Mouse (Mus musculus) hindbrain, postnatal 0 days (tissue): ENCODE measurements around the gene Myadm. TPM values are rescaled to one million over a fixed set of nuclear protein-coding genes. Genes with fewer than 3 reads are reported as not detected.

Experiments used
- ATAC-seq: fragments of 200-750 bp; cut with Nextera tagmentation; 2 replicates; pipeline ENCODE4 v1.8.0; 2017; ENCODE audit warnings: mild to moderate bottlenecking, moderate TSS enrichment, moderate library complexity
- DNase-seq: peaks from one replicate; pipeline ENCODE4 v3.0.0-alpha.2; 2015; ENCODE audit warnings: low spot score
- H3K27ac ChIP-seq: fragments of 300-500 bp; sonication (generic); 2 replicates; pipeline ENCODE4 v1.5.1; 2014; ENCODE audit warnings: mild to moderate bottlenecking
- H3K27me3 ChIP-seq: fragments of 300-500 bp; sonication (generic); 2 replicates; pipeline ENCODE4 v1.6.1; 2014; ENCODE audit warnings: low read length, mixed read lengths; ENCODE audit not compliant: insufficient read depth
- H3K36me3 ChIP-seq: fragments of 300-500 bp; sonication (generic); 2 replicates; pipeline ENCODE4 v1.6.1; 2014; ENCODE audit warnings: low read length, mixed read lengths; ENCODE audit not compliant: insufficient read depth
- H3K4me1 ChIP-seq: fragments of 300-500 bp; sonication (generic); 2 replicates; pipeline ENCODE4 v1.6.1; 2014; ENCODE audit warnings: antibody characterized with exemption, low read length, mixed read lengths; ENCODE audit not compliant: insufficient read depth
- H3K4me2 ChIP-seq: fragments of 300-500 bp; sonication (generic); 2 replicates; pipeline ENCODE4 v1.6.1; 2014; ENCODE audit warnings: low read depth, mild to moderate bottlenecking, low read length, moderate library complexity, mixed read lengths
- H3K4me3 ChIP-seq: fragments of 300-500 bp; sonication (generic); 2 replicates; pipeline ENCODE4 v1.5.1; 2014; ENCODE audit warnings: low read length
- H3K9ac ChIP-seq: fragments of 300-500 bp; sonication (generic); replicated peaks from 2 replicates; pipeline ENCODE4 v1.6.1; 2014; ENCODE audit warnings: mild to moderate bottlenecking, low read length, moderate library complexity, mixed read lengths
- H3K9me3 ChIP-seq: fragments of 300-500 bp; sonication (generic); 2 replicates; pipeline ENCODE4 v1.6.1; 2016; ENCODE audit warnings: low read length, mixed read lengths
- CTCF ChIP-seq: IDR thresholded peaks from 2 replicates; pipeline ENCODE4 v1.5.1; 2016; ENCODE audit warnings: antibody characterized with exemption, control low read depth, low read depth
- WGBS: fragments of 180-500 bp; shearing (Covaris S2); extraction: QIAGEN DNeasy Blood & Tissue Kit; methylation state at CpG from one replicate; pipeline ENCODE4 v1.1.7; 2014; 5-methylcytosine and 5-hydroxymethylcytosine counted together
- polyA plus RNA-seq: library from polyadenylated mRNA; unstranded; fragments of >200 nt; fragmentation: Nextera tagmentation; extraction: Ambion mirVana; gene quantifications from 2 replicates; pipeline ENCODE4 v1.2.1, GENCODE M21; 2015
- total RNA-seq: library from RNA; depleted of rRNA; stranded (reverse); fragments of >200 nt; gene quantifications from 2 replicates; pipeline ENCODE4 v1.2.3, GENCODE M21; 2014; rRNA removed

Gene Myadm
- 22.6 and 42.7 TPM in 2 replicates for total RNA-seq
- 25.9 and 29.1 TPM in 2 replicates for polyA plus RNA-seq

- Histone ChIP-seq H3K4me1 (0 out of 2 replicates have a peak, but pooled peaks cover 6% of the 10 kb centered on the region), H3K4me3 (peak within 1 kb of the TSS; percentile 61), H3K4me2 (peak within 1 kb of the TSS; percentile 71), H3K9ac (peak within 1 kb of the TSS; percentile 87), H3K36me3 (peaks cover 7% of the 10 kb centered on the region; the same call in 1 of the 2 replicates), H3K27me3 (no peaks in the 10 kb centered on the region), H3K27ac (peak within 1 kb of the TSS; percentile 82), H3K9me3 (no peaks in the 10 kb centered on the region)
- TF ChIP-seq CTCF: no peak
- peak; percentile 71 for DNase-seq
- ATAC-seq: peak; percentile 44
- WGBS: 2% methylated on average over 27 of the region's 30 CpGs
Measured at GRCm38 (mm10) chr7:3288976-3289970, at the start of gene Myadm, which contains the start of gene Prkcg. Myadm (plus strand) TSS chr7:3289080. Prkcg (plus strand) TSS chr7:3289179.

GRCm38 (mm10) chr7:3239193-3239592, 49.7 kb upstream of the Myadm start:
- no peak for TF ChIP-seq CTCF

GRCm38 (mm10) chr7:3260701-3261100, 28.2 kb upstream of the Myadm start:
- ATAC-seq: no peak
- no peaks in the 10 kb centered on the region for H3K4me1 ChIP-seq
- no peak for TF ChIP-seq CTCF
- no peak overlapping the region for H3K4me3 ChIP-seq
- H3K36me3 ChIP-seq: no peaks in the 10 kb centered on the region
- H3K9ac ChIP-seq: no peak overlapping the region
- no peaks in the 10 kb centered on the region for H3K9me3 ChIP-seq
- no peak for DNase-seq
- H3K4me2 ChIP-seq: no peak overlapping the region
- H3K27ac ChIP-seq: no peak overlapping the region
- H3K27me3 ChIP-seq: no peaks in the 10 kb centered on the region
- WGBS: 63% methylated on average over 3 of the region's 3 CpGs

More at GRCm38 (mm10) chr7:3239193-3239592, 49.7 kb upstream of the Myadm start:
- Histone ChIP-seq H3K4me3 (no peak overlapping the region), H3K9me3 (no peaks in the 10 kb centered on the region), H3K36me3 (no peaks in the 10 kb centered on the region), H3K9ac (no peak overlapping the region), H3K27me3 (no peaks in the 10 kb centered on the region), H3K4me2 (no peak overlapping the region), H3K27ac (no peak overlapping the region), H3K4me1 (no peaks in the 10 kb centered on the region)
- ATAC-seq (no peak), DNase-seq (no peak)
- WGBS: 77% methylated on average over 2 of the region's 2 CpGs

- no peak for ATAC-seq
- 41% methylated on average over 4 of the region's 4 CpGs for WGBS
- TF ChIP-seq CTCF: no peak
- no peak overlapping the region for H3K27ac ChIP-seq
- no peaks in the 10 kb centered on the region for H3K9me3 ChIP-seq
- H3K4me3 ChIP-seq: no peak overlapping the region
- H3K4me1 ChIP-seq: no peaks in the 10 kb centered on the region
- H3K27me3 ChIP-seq: no peaks in the 10 kb centered on the region
- no peak overlapping the region for H3K9ac ChIP-seq
- DNase-seq: no peak
- H3K4me2 ChIP-seq: no peak overlapping the region
- H3K36me3 ChIP-seq: no peaks in the 10 kb centered on the region
Measured at GRCm38 (mm10) chr7:3261446-3261845, 27.4 kb upstream of the Myadm start.

- H3K9me3 ChIP-seq: no peaks in the 10 kb centered on the region
- no peak overlapping the region for H3K27ac ChIP-seq
- ATAC-seq: no peak
- H3K4me2 ChIP-seq: no peak overlapping the region
- WGBS: 40% methylated on average over 2 of the region's 2 CpGs
- H3K4me1 ChIP-seq: no peaks in the 10 kb centered on the region
- DNase-seq: peak; percentile 58
- H3K4me3 ChIP-seq: no peak overlapping the region
- no peaks in the 10 kb centered on the region for H3K27me3 ChIP-seq
- TF ChIP-seq CTCF: peak; percentile 61
- no peaks in the 10 kb centered on the region for H3K36me3 ChIP-seq
- H3K9ac ChIP-seq: no peak overlapping the region
Measured at GRCm38 (mm10) chr7:3262789-3263188, 26.1 kb upstream of the Myadm start.

- Histone ChIP-seq H3K9ac (no peak overlapping the region), H3K27me3 (no peaks in the 10 kb centered on the region), H3K9me3 (no peaks in the 10 kb centered on the region), H3K4me1 (no peaks in the 10 kb centered on the region), H3K36me3 (no peaks in the 10 kb centered on the region), H3K27ac (no peak overlapping the region), H3K4me2 (peak overlapping the region; percentile 33; the same call in 1 of the 2 replicates), H3K4me3 (no peak overlapping the region)
- DNase-seq: peak; percentile 10
- WGBS: 41% methylated on average over 22 of the region's 22 CpGs
- peak; percentile 35; the same call in 1 of the 2 replicates for ATAC-seq
- TF ChIP-seq CTCF: no peak; the same call in 1 of the 2 replicates
Measured at GRCm38 (mm10) chr7:3264390-3265022, 24.4 kb upstream of the Myadm start.
